Mouse (Mus musculus): Measurements from ENCODE around the gene Slc7a5.

GRCm38 (mm10) chr8:121922101-121922500 is 14.6 kb upstream of the Slc7a5 start:
- no peak for TF ChIP-seq CTCF (IDR thresholded peaks at IDR 0.05; ENCODE audit: low read depth)
- no peak for TF ChIP-seq EP300 (optimal IDR thresholded peaks at IDR 0.05)

Data from stomach, postnatal 0 days (tissue).